Mouse (Mus musculus) midbrain, postnatal 0 days (tissue): ENCODE data around the gene Chpt1. TPM values are rescaled to one million over a fixed set of nuclear protein-coding genes. Genes with fewer than 3 reads are reported as not detected.
A peak's percentile ranks its signal among the peaks of the same experiment; 100 is the strongest.

Experiments used
- ATAC-seq: fragments of 200-750 bp; cut with Nextera tagmentation; 2 replicates; pipeline ENCODE4 v1.8.0; 2017; ENCODE audit warnings: moderate number of reproducible peaks, mild to moderate bottlenecking, moderate TSS enrichment, moderate library complexity; ENCODE audit not compliant: low FRiP score
- DNase-seq: peaks from one replicate; pipeline ENCODE4 v3.0.0-alpha.2; 2015; ENCODE audit warnings: low spot score
- H3K27ac ChIP-seq: fragments of 300-500 bp; sonication (generic); 2 replicates; pipeline ENCODE4 v1.5.1; 2014; ENCODE audit warnings: low read depth, mild to moderate bottlenecking, low read length, mixed read lengths
- H3K27me3 ChIP-seq: fragments of 300-500 bp; sonication (generic); 2 replicates; pipeline ENCODE4 v1.6.1; 2014; ENCODE audit warnings: low read length, control low read depth, mixed read lengths; ENCODE audit not compliant: insufficient read depth
- H3K36me3 ChIP-seq: fragments of 300-500 bp; sonication (generic); 2 replicates; pipeline ENCODE4 v1.6.1; 2014; ENCODE audit warnings: low read length, control low read depth, mixed read lengths; ENCODE audit not compliant: insufficient read depth
- H3K4me1 ChIP-seq: fragments of 300-500 bp; sonication (generic); 2 replicates; pipeline ENCODE4 v1.6.1; 2014; ENCODE audit warnings: mild to moderate bottlenecking, control low read depth, antibody characterized with exemption, low read length, mixed read lengths; ENCODE audit not compliant: insufficient read depth
- H3K4me2 ChIP-seq: fragments of 300-500 bp; sonication (generic); 2 replicates; pipeline ENCODE4 v1.6.1; 2014; ENCODE audit warnings: low read depth, mild to moderate bottlenecking, low read length, mixed read lengths; ENCODE audit not compliant: poor library complexity, severe bottlenecking
- H3K4me3 ChIP-seq: fragments of 300-500 bp; sonication (generic); 2 replicates; pipeline ENCODE4 v1.5.1; 2014; ENCODE audit warnings: low read depth, mild to moderate bottlenecking, low read length, moderate library complexity
- H3K9ac ChIP-seq: fragments of 300-500 bp; sonication (generic); replicated peaks from 2 replicates; pipeline ENCODE4 v1.6.1; 2014; ENCODE audit warnings: mild to moderate bottlenecking, low read length, moderate library complexity, mixed read lengths; ENCODE audit not compliant: poor library complexity, severe bottlenecking
- H3K9me3 ChIP-seq: fragments of 300-500 bp; sonication (generic); 2 replicates; pipeline ENCODE4 v1.6.1; 2016; ENCODE audit warnings: low read length, control low read depth
- CTCF ChIP-seq: IDR thresholded peaks from 2 replicates; pipeline ENCODE4 v1.5.1; 2016; ENCODE audit warnings: antibody characterized with exemption, mild to moderate bottlenecking
- WGBS: fragments of 180-500 bp; shearing (Covaris S2); extraction: QIAGEN DNeasy Blood & Tissue Kit; methylation state at CpG from one replicate; pipeline ENCODE4 v1.1.7; 2014; 5-methylcytosine and 5-hydroxymethylcytosine counted together
- polyA plus RNA-seq: library from polyadenylated mRNA; unstranded; fragments of >200 nt; fragmentation: Nextera tagmentation; extraction: Ambion mirVana; gene quantifications from 2 replicates; pipeline ENCODE4 v1.2.1, GENCODE M21; 2015
- total RNA-seq: library from RNA; depleted of rRNA; stranded (reverse); fragments of >200 nt; gene quantifications from 2 replicates; pipeline ENCODE4 v1.2.3, GENCODE M21; 2014

Chpt1 gene
- total and polyA plus RNA-seq, 2 experiments from 2014 or later: 26.9 to 27.2 TPM

GRCm38 (mm10) chr10:88426158-88426816 is 77.6 kb downstream of the Chpt1 start:
- TF ChIP-seq CTCF: peak; percentile 89
- H3K4me1 ChIP-seq: no peaks in the 10 kb centered on the region
- WGBS: 94% methylated on average over 2 of the region's 2 CpGs
- H3K27ac ChIP-seq: no peak overlapping the region
- H3K4me2 ChIP-seq: no peak overlapping the region
- H3K9me3 ChIP-seq: no peaks in the 10 kb centered on the region
- no peak overlapping the region for H3K4me3 ChIP-seq
- DNase-seq: peak; percentile 85
- peak; percentile 87 for ATAC-seq
- H3K27me3 ChIP-seq: no peaks in the 10 kb centered on the region
- peaks cover 36% of the 10 kb centered on the region for H3K36me3 ChIP-seq
- no peak overlapping the region for H3K9ac ChIP-seq

DNA sequence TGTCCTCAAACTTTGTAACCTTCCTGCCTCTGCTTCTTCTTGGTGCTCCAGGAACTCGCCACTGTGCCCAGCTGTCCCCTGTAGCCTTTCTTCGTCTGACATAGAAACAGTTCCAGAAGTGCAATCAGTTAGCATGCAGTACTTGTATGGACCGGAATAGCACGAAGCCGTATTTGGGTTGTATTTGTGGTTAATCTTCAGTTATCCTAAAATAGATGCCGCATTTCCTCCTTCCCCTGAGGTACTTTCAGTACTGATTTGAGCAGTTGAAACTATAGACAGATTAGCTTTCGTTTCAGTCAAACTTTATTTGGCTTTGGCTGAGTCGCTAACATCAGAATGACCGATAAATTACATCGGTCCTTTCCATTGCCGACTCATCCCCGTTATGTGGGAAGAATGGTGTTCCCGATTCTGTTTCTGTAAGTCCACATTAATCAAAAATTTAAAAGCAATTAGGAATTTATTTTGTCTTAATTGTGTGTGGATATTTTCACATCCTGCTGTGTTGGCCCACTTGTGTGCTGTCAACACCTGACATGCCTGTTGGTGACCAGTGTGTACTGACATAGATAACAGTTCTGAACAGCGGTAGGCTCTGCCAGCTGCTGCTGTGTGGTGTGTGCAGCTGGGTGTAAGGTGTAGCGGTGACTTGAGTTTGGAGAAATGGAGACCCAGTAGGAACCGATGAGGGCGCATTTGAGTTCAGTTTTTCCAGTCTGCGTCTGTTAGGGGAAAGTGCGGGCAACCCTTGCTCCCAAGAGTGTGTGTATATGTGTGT is 83.0 kb downstream of the Chpt1 start:
- Histone ChIP-seq H3K4me3 (no peak overlapping the region), H3K9me3 (no peaks in the 10 kb centered on the region), H3K27ac (no peak overlapping the region), H3K4me1 (no peaks in the 10 kb centered on the region), H3K27me3 (no peaks in the 10 kb centered on the region), H3K36me3 (peaks cover 44% of the 10 kb centered on the region), H3K9ac (no peak overlapping the region), H3K4me2 (no peak overlapping the region)
- WGBS: 95% methylated on average over 19 of the region's 19 CpGs
- ATAC-seq (no peak), DNase-seq (no peak)
- TF ChIP-seq CTCF: no peak

- H3K4me2 ChIP-seq: no peak overlapping the region
- 82% methylated on average over 11 of the region's 11 CpGs for WGBS
- H3K4me3 ChIP-seq: no peak overlapping the region
- ATAC-seq: no peak
- H3K9ac ChIP-seq: no peak overlapping the region
- no peaks in the 10 kb centered on the region for H3K4me1 ChIP-seq
- H3K27me3 ChIP-seq: no peaks in the 10 kb centered on the region
- peaks cover 51% of the 10 kb centered on the region for H3K36me3 ChIP-seq
- H3K27ac ChIP-seq: no peak overlapping the region
- no peak for TF ChIP-seq CTCF
- no peaks in the 10 kb centered on the region for H3K9me3 ChIP-seq
- no peak for DNase-seq
Measured at GRCm38 (mm10) chr10:88420141-88420541, 83.7 kb downstream of the Chpt1 start.

- no peaks in the 10 kb centered on the region for H3K4me1 ChIP-seq
- no peaks in the 10 kb centered on the region for H3K9me3 ChIP-seq
- TF ChIP-seq CTCF: no peak
- H3K9ac ChIP-seq: no peak overlapping the region
- no peaks in the 10 kb centered on the region for H3K27me3 ChIP-seq
- no peak overlapping the region for H3K4me2 ChIP-seq
- H3K27ac ChIP-seq: no peak overlapping the region
- H3K4me3 ChIP-seq: no peak overlapping the region
- ATAC-seq (no peak), DNase-seq (no peak)
- 87% methylated on average over 5 of the region's 5 CpGs for WGBS
- peaks cover 47% of the 10 kb centered on the region for H3K36me3 ChIP-seq
Measured at GRCm38 (mm10) chr10:88417686-88418085, 86.2 kb downstream of the Chpt1 start.

DNA sequence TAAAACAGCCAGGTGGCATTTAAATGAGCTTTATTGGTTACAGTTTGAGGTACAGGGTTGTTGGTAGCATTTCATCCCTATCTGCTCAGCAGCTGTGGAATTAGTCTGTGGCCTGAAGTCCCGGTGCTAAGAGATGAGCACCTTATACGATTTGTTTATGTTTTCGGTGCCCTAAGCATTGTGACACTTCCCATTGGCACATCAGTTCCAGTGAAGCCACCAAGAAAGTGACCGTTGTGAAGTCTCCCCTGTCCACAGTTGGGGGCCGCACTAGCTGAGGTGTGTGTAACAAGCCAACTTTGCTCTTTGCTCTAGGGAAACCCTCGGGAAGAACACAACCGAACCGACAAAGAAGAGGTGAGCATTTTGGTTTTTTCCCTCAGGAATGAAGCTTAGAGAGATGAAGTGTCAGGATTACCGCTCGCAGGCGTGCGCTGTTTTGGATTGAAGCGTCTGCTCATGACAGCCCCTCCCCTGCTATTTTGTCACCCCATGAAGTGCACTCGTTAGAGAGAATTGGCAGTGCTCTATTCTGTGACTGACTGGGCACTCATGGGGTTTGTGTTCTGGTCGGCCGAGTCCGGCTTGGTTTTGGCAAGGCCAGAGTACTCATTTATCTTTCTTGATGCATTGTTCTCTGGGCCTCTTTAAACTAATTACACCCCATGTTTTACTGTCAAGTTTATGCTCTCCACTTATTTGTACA is 91.4 kb downstream of the Chpt1 start:
- H3K27ac ChIP-seq: no peak overlapping the region
- ATAC-seq (no peak), DNase-seq (peak; percentile 25)
- H3K27me3 ChIP-seq: no peaks in the 10 kb centered on the region
- H3K9ac ChIP-seq: no peak overlapping the region
- no peak for TF ChIP-seq CTCF
- H3K9me3 ChIP-seq: no peaks in the 10 kb centered on the region
- H3K4me2 ChIP-seq: no peak overlapping the region
- peaks cover 12% of the 10 kb centered on the region for H3K36me3 ChIP-seq
- no peak overlapping the region for H3K4me3 ChIP-seq
- H3K4me1 ChIP-seq: no peaks in the 10 kb centered on the region
- WGBS: 60% methylated on average over 17 of the region's 17 CpGs

DNA sequence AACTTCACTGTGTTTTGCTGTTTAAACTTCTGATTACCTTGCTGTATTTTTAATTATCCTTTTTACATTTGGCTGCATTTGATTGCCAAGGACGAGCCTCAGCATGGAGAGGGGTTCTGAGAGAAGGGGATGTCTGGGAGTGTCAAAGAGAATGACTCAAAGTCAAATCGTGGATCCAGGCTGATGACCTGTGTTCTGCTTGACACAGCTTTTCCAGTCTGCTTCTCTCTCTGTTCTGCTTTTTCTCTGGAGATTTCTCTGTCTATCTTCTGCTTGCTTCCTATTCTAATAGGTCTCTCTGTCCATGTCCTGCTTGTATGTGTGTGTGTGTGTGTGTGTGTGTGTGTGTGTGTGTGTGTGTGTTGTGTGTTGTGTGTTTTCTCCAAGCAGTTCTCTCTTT is 94.1 kb downstream of the Chpt1 start:
- Histone ChIP-seq H3K36me3 (0 out of 2 replicates have a peak, but pooled peaks cover 3% of the 10 kb centered on the region), H3K27ac (no peak overlapping the region), H3K4me2 (no peak overlapping the region), H3K9me3 (no peaks in the 10 kb centered on the region), H3K4me3 (no peak overlapping the region), H3K9ac (no peak overlapping the region), H3K4me1 (no peaks in the 10 kb centered on the region), H3K27me3 (no peaks in the 10 kb centered on the region)
- no peak for ATAC-seq
- DNase-seq: no peak
- no peak for TF ChIP-seq CTCF
- 52% methylated on average over 2 of the region's 2 CpGs for WGBS
